Mouse (Mus musculus): Measurements from ENCODE around the gene Mrps17.

Gene Mrps17

GRCm38 (mm10) chr5:129742903-129743488, 27.7 kb downstream of the Mrps17 start:
- DNase-seq (ENCODE audit: low spot score) = no peak

DNA sequence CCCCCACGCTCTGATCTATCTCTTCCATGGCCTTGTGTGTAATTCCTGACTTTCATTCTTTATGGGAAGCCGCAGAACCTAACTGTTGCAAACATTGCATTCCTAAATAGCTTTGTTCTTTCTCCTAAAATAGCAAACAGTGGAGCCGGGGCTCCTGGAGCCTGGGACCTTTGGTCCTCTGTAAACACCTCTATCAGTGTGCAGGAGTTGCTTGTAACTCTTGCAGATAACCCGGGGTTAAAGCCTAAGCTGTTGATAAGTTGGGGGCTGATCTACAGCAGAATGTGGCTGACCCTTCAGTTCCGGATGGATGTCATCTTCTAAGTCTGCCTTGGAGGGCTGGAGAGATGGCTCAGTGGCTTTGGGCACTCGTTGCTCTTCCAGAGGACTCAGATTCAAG, 28.8 kb downstream of the Mrps17 start:
- no peak for DNase-seq (ENCODE audit: low spot score)

GRCm38 (mm10) chr5:129756886-129757285, 41.6 kb downstream of the Mrps17 start:
- no peak for DNase-seq (ENCODE audit: low spot score)

DNA sequence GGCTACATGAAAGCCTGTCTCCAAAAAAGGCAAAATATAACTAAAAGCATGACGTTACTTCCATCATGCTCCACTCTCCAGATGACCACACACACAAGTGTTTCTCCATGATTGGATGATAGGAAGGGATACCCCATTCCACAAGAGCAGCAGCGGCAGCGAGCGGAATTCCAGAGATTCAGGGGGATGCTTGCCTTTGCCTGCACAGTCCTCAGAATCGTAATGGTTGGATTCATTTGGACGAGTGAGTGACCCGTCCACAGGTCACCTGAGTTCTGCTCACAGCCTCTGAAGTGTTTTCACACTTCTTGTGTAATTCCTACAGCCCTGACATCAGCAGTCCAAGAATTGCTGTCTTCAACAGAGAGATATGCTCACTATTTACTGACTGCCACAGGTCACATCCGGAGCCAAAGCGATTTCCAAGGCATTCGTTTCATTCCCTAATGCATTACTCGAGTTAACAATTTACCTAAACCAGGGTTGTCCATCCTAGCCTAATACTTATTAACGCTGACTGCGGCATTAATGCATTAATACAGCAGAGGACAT, 44.7 kb downstream of the Mrps17 start:
- DNase-seq (ENCODE audit: low spot score) = no peak

DNA sequence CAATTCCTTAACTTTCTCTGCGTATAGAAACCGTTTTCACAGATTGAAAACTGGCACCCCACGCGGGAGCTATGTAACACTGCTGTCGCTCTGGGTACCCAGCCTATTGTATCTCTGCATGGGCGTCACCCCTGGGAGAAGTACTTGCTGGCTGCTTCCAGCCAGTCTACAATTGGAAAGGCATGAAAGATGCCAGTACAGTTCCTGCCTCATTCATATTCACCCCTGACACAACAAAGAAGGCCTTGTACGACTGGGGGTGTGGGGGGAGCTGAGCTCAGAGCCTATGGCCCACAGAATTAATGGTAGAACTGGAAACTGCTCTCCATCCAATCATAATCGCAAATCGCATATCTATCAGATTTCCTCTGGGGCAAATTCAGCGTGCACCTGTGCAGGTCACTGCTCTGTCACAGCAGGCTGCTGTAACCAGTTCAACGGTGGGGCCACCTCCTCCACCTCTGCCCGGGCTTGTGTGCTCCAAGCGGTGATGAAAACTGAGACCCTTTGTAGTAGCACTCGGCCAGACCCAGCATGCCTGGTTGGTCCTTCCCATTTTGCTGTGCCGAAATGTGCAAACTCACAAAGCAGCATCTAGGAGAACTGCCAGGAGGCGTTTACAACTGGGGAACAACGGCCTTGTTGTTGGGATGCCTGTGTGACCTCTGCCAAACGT, 46.7 kb downstream of the Mrps17 start:
- no peak for DNase-seq (ENCODE audit: low spot score)

DNA sequence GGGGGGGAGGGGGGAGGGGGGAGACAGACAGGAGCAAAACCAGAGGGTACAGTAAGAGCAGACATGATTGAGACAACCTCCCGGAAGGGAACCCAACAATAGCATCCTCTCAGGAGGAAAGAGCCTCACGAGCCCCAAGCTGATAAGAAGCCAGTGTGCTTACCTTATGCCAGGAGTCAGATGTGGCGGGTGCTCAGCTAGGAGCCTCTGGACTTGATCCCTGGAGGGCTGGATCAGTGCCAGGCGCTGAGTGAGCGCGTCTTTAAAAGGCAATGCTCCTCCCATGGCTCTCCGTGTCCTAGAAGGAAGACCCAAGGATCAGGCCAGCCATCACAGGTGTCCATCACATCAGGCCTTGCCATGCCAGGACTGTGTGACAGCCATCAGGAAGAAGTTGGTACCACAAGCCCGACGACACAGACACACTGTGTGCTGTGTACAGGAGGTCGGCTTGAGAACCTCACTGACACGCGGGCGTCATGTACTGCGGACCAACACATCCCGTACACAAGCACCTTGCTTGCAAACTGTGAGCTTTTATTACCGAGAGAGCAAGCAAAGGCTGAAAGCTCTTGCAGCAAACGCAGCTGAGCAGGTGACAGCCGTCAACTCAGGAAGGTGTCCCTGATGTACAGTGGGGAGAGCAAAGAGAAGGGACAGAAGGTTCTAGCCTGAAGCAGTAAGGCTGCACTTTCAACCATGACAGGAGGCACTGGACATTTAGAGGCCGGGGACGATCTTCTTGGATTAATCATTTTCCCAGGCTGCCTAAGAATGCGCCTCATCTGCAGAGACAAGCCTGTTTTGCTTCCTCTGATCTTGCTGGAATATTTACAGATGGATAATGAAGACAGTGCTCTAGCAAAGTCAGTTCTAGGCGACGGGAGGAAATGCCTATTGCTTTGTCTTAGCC, 55.4 kb downstream of the Mrps17 start:
- no peak for DNase-seq (ENCODE audit: low spot score)

Measured in lung, postnatal 25 days (tissue).